Mouse (Mus musculus) limb, embryonic 11.5 days (tissue): ENCODE results near the gene Acvr1. TPM values are rescaled to one million over a fixed set of nuclear protein-coding genes. Genes with fewer than 3 reads are reported as not detected.

ENCODE experiments used
- ATAC-seq: fragments of 200-750 bp; cut with Nextera tagmentation; 2 replicates; pipeline ENCODE4 v1.8.0; 2017; ENCODE audit warnings: low read depth; ENCODE audit not compliant: insufficient number of reproducible peaks, low FRiP score, low TSS enrichment
- DNase-seq: peaks from one replicate; pipeline ENCODE4 v3.0.0-alpha.2; 2015; ENCODE audit warnings: low spot score
- H3K27ac ChIP-seq: fragments of 300-500 bp; sonication (generic); replicated peaks from 2 replicates; pipeline ENCODE4 v1.5.1; 2014; ENCODE audit warnings: low read depth, mild to moderate bottlenecking, low read length
- H3K27me3 ChIP-seq: fragments of 300-500 bp; sonication (generic); 2 replicates; pipeline ENCODE4 v1.6.1; 2014; ENCODE audit warnings: mild to moderate bottlenecking, low read length, mixed read lengths; ENCODE audit not compliant: control insufficient read depth, insufficient read depth
- H3K36me3 ChIP-seq: fragments of 300-500 bp; sonication (generic); 2 replicates; pipeline ENCODE4 v1.6.1; 2014; ENCODE audit warnings: mild to moderate bottlenecking, low read length, moderate library complexity, mixed read lengths; ENCODE audit not compliant: control insufficient read depth, insufficient read depth
- H3K4me1 ChIP-seq: fragments of 300-500 bp; sonication (generic); 2 replicates; pipeline ENCODE4 v1.6.1; 2014; ENCODE audit warnings: low read length, mixed read lengths; ENCODE audit not compliant: control insufficient read depth, insufficient read depth
- H3K4me2 ChIP-seq: fragments of 300-500 bp; sonication (generic); 2 replicates; pipeline ENCODE4 v1.6.1; 2014; ENCODE audit warnings: low read depth, mild to moderate bottlenecking, moderate library complexity; ENCODE audit not compliant: severe bottlenecking
- H3K4me3 ChIP-seq: fragments of 300-500 bp; sonication (generic); 2 replicates; pipeline ENCODE4 v1.5.1; 2014; ENCODE audit warnings: low read depth, low read length
- H3K9ac ChIP-seq: fragments of 300-500 bp; sonication (generic); 2 replicates; pipeline ENCODE4 v1.6.1; 2014; ENCODE audit warnings: mild to moderate bottlenecking, low read length
- H3K9me3 ChIP-seq: fragments of 300-500 bp; sonication (generic); 2 replicates; pipeline ENCODE4 v1.6.1; 2016; ENCODE audit warnings: low read length; ENCODE audit not compliant: control insufficient read depth
- WGBS: fragments of 180-500 bp; shearing (Covaris S2); extraction: QIAGEN DNeasy Blood & Tissue Kit; methylation state at CpG from one replicate; pipeline ENCODE4 v1.1.7; 2014; 5-methylcytosine and 5-hydroxymethylcytosine counted together
- polyA plus RNA-seq: library from polyadenylated mRNA; unstranded; fragments of >200 nt; fragmentation: Nextera tagmentation; extraction: Ambion mirVana; gene quantifications from 2 replicates; pipeline ENCODE4 v1.2.1, GENCODE M21; 2014

Gene Acvr1
- polyA plus RNA-seq, 1 experiment from 2014 or later = 5.8 TPM

- no peaks in the 10 kb centered on the region for H3K9me3 ChIP-seq
- no peak overlapping the region for H3K27ac ChIP-seq
- no peak overlapping the region for H3K4me3 ChIP-seq
- no peak for ATAC-seq
- no peaks in the 10 kb centered on the region for H3K4me1 ChIP-seq
- H3K36me3 ChIP-seq = no peaks in the 10 kb centered on the region
- 86% methylated on average over 8 of the region's 8 CpGs for WGBS
- no peaks in the 10 kb centered on the region for H3K27me3 ChIP-seq
- no peak for DNase-seq
- H3K4me2 ChIP-seq = no peak overlapping the region
- H3K9ac ChIP-seq = no peak overlapping the region
Measured at GRCm38 (mm10) chr2:58419571-58419970, 147.4 kb downstream of the Acvr1 start.

- no peak overlapping the region for H3K9ac ChIP-seq
- WGBS = 86% methylated on average over 1 of the region's 1 CpGs
- H3K27me3 ChIP-seq = no peaks in the 10 kb centered on the region
- no peak for ATAC-seq
- H3K4me2 ChIP-seq = no peak overlapping the region
- H3K4me1 ChIP-seq = no peaks in the 10 kb centered on the region
- no peak for DNase-seq
- no peaks in the 10 kb centered on the region for H3K9me3 ChIP-seq
- no peak overlapping the region for H3K4me3 ChIP-seq
- H3K36me3 ChIP-seq = no peaks in the 10 kb centered on the region
- H3K27ac ChIP-seq = no peak overlapping the region
Measured at GRCm38 (mm10) chr2:58418109-58418508, 148.8 kb downstream of the Acvr1 start.

- no peak overlapping the region for H3K4me3 ChIP-seq
- H3K9me3 ChIP-seq = no peaks in the 10 kb centered on the region
- no peak overlapping the region for H3K9ac ChIP-seq
- H3K4me2 ChIP-seq = no peak overlapping the region
- H3K27me3 ChIP-seq = no peaks in the 10 kb centered on the region
- WGBS = 85% methylated on average over 9 of the region's 9 CpGs
- no peaks in the 10 kb centered on the region for H3K4me1 ChIP-seq
- ATAC-seq = no peak
- DNase-seq = no peak
- no peak overlapping the region for H3K27ac ChIP-seq
- no peaks in the 10 kb centered on the region for H3K36me3 ChIP-seq
Measured at GRCm38 (mm10) chr2:58417684-58418083, 149.3 kb downstream of the Acvr1 start.

DNA sequence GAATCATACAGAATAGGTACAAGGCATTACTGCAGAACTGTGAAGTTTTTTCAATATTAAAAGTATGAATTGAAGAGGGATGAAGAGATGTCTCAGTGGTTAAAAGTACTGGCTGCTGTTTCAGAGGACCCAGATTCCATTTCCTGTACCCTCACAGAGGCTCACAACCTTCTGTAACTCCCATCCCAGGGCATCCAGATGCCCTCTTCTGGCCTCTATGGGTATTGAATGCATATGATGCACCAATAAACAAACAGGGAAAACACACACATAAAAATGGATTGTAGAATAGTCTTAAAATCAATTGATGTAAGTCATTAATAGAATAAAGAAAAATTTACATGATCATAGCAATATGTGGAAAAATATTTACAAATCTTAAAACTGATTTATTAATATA, 151.9 kb downstream of the Acvr1 start:
- Histone ChIP-seq H3K4me2 (no peak overlapping the region), H3K27ac (no peak overlapping the region), H3K4me3 (no peak overlapping the region), H3K4me1 (no peaks in the 10 kb centered on the region), H3K27me3 (no peaks in the 10 kb centered on the region), H3K9me3 (no peaks in the 10 kb centered on the region), H3K36me3 (no peaks in the 10 kb centered on the region), H3K9ac (no peak overlapping the region)
- no peak for DNase-seq
- no peak for ATAC-seq

- Histone ChIP-seq H3K27ac (no peak overlapping the region), H3K9me3 (no peaks in the 10 kb centered on the region), H3K36me3 (no peaks in the 10 kb centered on the region), H3K4me2 (no peak overlapping the region), H3K4me3 (no peak overlapping the region), H3K27me3 (no peaks in the 10 kb centered on the region), H3K9ac (no peak overlapping the region), H3K4me1 (no peaks in the 10 kb centered on the region)
- 43% methylated on average over 5 of the region's 5 CpGs for WGBS
- ATAC-seq (no peak), DNase-seq (no peak)
Measured at GRCm38 (mm10) chr2:58408926-58409634, 157.9 kb downstream of the Acvr1 start.

- Histone ChIP-seq H3K36me3 (no peaks in the 10 kb centered on the region), H3K27ac (no peak overlapping the region), H3K9me3 (no peaks in the 10 kb centered on the region), H3K9ac (no peak overlapping the region), H3K4me3 (no peak overlapping the region), H3K4me2 (no peak overlapping the region), H3K27me3 (no peaks in the 10 kb centered on the region), H3K4me1 (no peaks in the 10 kb centered on the region)
- DNase-seq (no peak), ATAC-seq (no peak)
- WGBS = 84% methylated on average over 2 of the region's 2 CpGs
Measured at GRCm38 (mm10) chr2:58403481-58403880, 163.5 kb downstream of the Acvr1 start.

DNA sequence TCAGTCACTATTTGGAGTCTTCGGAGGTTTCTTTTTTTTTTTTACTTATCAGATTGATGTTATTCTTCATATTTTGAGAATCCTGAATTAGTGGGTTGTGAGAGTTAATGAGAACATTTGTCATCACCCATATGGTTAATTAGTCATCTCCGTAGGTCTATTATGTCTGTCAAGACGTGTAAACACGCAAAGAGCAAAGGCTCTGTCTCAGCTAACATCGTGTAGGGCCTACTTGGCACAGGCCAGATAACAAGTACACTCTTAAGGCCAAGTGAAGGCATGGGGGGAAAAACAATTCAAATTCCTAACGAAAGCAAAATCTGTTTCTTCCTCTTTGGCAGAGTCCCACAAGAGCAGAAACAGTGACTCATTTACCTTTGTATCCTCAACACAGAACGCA, 178.4 kb downstream of the Acvr1 start:
- Histone ChIP-seq H3K9ac (no peak overlapping the region), H3K27me3 (no peaks in the 10 kb centered on the region), H3K4me3 (no peak overlapping the region), H3K27ac (no peak overlapping the region), H3K36me3 (no peaks in the 10 kb centered on the region), H3K9me3 (no peaks in the 10 kb centered on the region), H3K4me1 (no peaks in the 10 kb centered on the region), H3K4me2 (no peak overlapping the region)
- WGBS = 82% methylated on average over 7 of the region's 7 CpGs
- DNase-seq (no peak), ATAC-seq (no peak)

- no peak overlapping the region for H3K4me2 ChIP-seq
- no peak overlapping the region for H3K4me3 ChIP-seq
- no peaks in the 10 kb centered on the region for H3K4me1 ChIP-seq
- no peak overlapping the region for H3K9ac ChIP-seq
- H3K27ac ChIP-seq = no peak overlapping the region
- no peaks in the 10 kb centered on the region for H3K9me3 ChIP-seq
- WGBS = 76% methylated on average over 5 of the region's 5 CpGs
- H3K36me3 ChIP-seq = no peaks in the 10 kb centered on the region
- no peak for DNase-seq
- H3K27me3 ChIP-seq = no peaks in the 10 kb centered on the region
- no peak for ATAC-seq
Measured at GRCm38 (mm10) chr2:58380020-58380419, 186.9 kb downstream of the Acvr1 start.

- Histone ChIP-seq H3K4me3 (no peak overlapping the region), H3K4me1 (no peaks in the 10 kb centered on the region), H3K27me3 (no peaks in the 10 kb centered on the region), H3K9ac (no peak overlapping the region), H3K4me2 (no peak overlapping the region), H3K36me3 (no peaks in the 10 kb centered on the region), H3K9me3 (no peaks in the 10 kb centered on the region), H3K27ac (no peak overlapping the region)
- DNase-seq (no peak), ATAC-seq (no peak)
- 93% methylated on average over 1 of the region's 1 CpGs for WGBS
Measured at GRCm38 (mm10) chr2:58379475-58379874, 187.5 kb downstream of the Acvr1 start.
